Mouse (Mus musculus) thymus, adult 2 months (tissue): ENCODE measurements around the gene Manba. TPM values are rescaled to one million over a fixed set of nuclear protein-coding genes. Genes with fewer than 3 reads are reported as not detected.

Source experiments
- DNase-seq: peaks from one replicate; pipeline ENCODE4 v3.0.0; 2021
- H3K27ac ChIP-seq: fragments of 200-500 bp; 2 replicates; pipeline ENCODE4 v1.5.1; 2012; ENCODE audit warnings: low read length, control low read depth; ENCODE audit not compliant: control insufficient read depth, insufficient read depth
- H3K27me3 ChIP-seq: fragments of 200-500 bp; 2 replicates; pipeline ENCODE4 v1.6.1; 2012; ENCODE audit warnings: mild to moderate bottlenecking, low read length, moderate library complexity, mixed read lengths; ENCODE audit not compliant: control insufficient read depth, insufficient read depth
- H3K36me3 ChIP-seq: fragments of 200-500 bp; 2 replicates; pipeline ENCODE4 v1.6.1; 2012; ENCODE audit warnings: mild to moderate bottlenecking, low read length, moderate library complexity; ENCODE audit not compliant: control insufficient read depth, insufficient read depth
- H3K4me1 ChIP-seq: fragments of 200-500 bp; replicated peaks from 2 replicates; pipeline ENCODE4 v1.6.1; 2012; ENCODE audit warnings: low read length; ENCODE audit not compliant: control insufficient read depth, insufficient read depth
- H3K4me3 ChIP-seq: fragments of 200-500 bp; 2 replicates; pipeline ENCODE4 v1.5.1; 2012; ENCODE audit warnings: mild to moderate bottlenecking, low read length, control low read depth, moderate library complexity; ENCODE audit not compliant: control insufficient read depth, insufficient read depth
- CTCF ChIP-seq: fragments of 200-500 bp; IDR thresholded peaks from 2 replicates; pipeline ENCODE4 v1.5.1; 2012; ENCODE audit warnings: mild to moderate bottlenecking, control low read depth, low read length, moderate library complexity, borderline replicate concordance; ENCODE audit not compliant: control insufficient read depth, poor library complexity, insufficient read depth; ENCODE audit errors: extremely low read depth
- POLR2A ChIP-seq: fragments of 200-500 bp; IDR thresholded peaks from 2 replicates; pipeline ENCODE4 v1.6.1; 2012; ENCODE audit warnings: mild to moderate bottlenecking, low read length, control low read depth, moderate library complexity; ENCODE audit not compliant: control insufficient read depth, poor library complexity, insufficient read depth; ENCODE audit errors: extremely low read depth
- WGBS: fragments of 180-500 bp; shearing (Covaris S2); methylation state at CpG from one replicate; pipeline ENCODE4 v1.1.7; 2018; 5-methylcytosine and 5-hydroxymethylcytosine counted together
- polyA plus RNA-seq: library from polyadenylated mRNA; depleted of rRNA; stranded (reverse); fragments of >200 nt; gene quantifications from 2 replicates; pipeline ENCODE4 v1.2.3, GENCODE M21; 2012

The Manba gene
- polyA plus RNA-seq, 1 experiment: 7.2 TPM

GRCm38 (mm10) chr3:135546212-135546923 lies 61.0 kb downstream of the Manba start:
- Histone ChIP-seq H3K27me3 (no peaks in the 10 kb centered on the region), H3K4me1 (no peaks in the 10 kb centered on the region), H3K36me3 (peaks cover 21% of the 10 kb centered on the region; the same call in 1 of the 2 replicates), H3K4me3 (no peak overlapping the region), H3K27ac (no peak overlapping the region)
- no peak for DNase-seq
- 85% methylated on average over 13 of the region's 13 CpGs for WGBS
- no peak for TF ChIP-seq CTCF
- TF ChIP-seq POLR2A: no peak

GRCm38 (mm10) chr3:135547298-135547697 lies 61.9 kb downstream of the Manba start:
- 95% methylated on average over 8 of the region's 8 CpGs for WGBS
- peaks cover 21% of the 10 kb centered on the region; the same call in 1 of the 2 replicates for H3K36me3 ChIP-seq

GRCm38 (mm10) chr3:135552874-135553273 lies 67.5 kb downstream of the Manba start:
- no peaks in the 10 kb centered on the region for H3K27me3 ChIP-seq
- TF ChIP-seq CTCF: no peak
- no peak for TF ChIP-seq POLR2A
- no peak overlapping the region for H3K27ac ChIP-seq
- DNase-seq: no peak
- H3K36me3 ChIP-seq: peaks cover 16% of the 10 kb centered on the region; the same call in 1 of the 2 replicates
- no peaks in the 10 kb centered on the region for H3K4me1 ChIP-seq
- no peak overlapping the region for H3K4me3 ChIP-seq
- WGBS: 84% methylated on average over 5 of the region's 5 CpGs

More at GRCm38 (mm10) chr3:135547298-135547697, 61.9 kb downstream of the Manba start:
- Histone ChIP-seq H3K4me1 (no peaks in the 10 kb centered on the region), H3K27me3 (no peaks in the 10 kb centered on the region), H3K4me3 (no peak overlapping the region), H3K27ac (no peak overlapping the region)
- DNase-seq: no peak
- TF ChIP-seq POLR2A (no peak), CTCF (no peak)

- Histone ChIP-seq H3K27ac (no peak overlapping the region), H3K4me3 (no peak overlapping the region), H3K27me3 (no peaks in the 10 kb centered on the region), H3K4me1 (no peaks in the 10 kb centered on the region), H3K36me3 (peaks cover 9% of the 10 kb centered on the region; the same call in 1 of the 2 replicates)
- DNase-seq: no peak
- 94% methylated on average over 6 of the region's 6 CpGs for WGBS
- TF ChIP-seq POLR2A: no peak
- TF ChIP-seq CTCF: no peak
Measured at GRCm38 (mm10) chr3:135555192-135555591, 69.8 kb downstream of the Manba start.

DNA sequence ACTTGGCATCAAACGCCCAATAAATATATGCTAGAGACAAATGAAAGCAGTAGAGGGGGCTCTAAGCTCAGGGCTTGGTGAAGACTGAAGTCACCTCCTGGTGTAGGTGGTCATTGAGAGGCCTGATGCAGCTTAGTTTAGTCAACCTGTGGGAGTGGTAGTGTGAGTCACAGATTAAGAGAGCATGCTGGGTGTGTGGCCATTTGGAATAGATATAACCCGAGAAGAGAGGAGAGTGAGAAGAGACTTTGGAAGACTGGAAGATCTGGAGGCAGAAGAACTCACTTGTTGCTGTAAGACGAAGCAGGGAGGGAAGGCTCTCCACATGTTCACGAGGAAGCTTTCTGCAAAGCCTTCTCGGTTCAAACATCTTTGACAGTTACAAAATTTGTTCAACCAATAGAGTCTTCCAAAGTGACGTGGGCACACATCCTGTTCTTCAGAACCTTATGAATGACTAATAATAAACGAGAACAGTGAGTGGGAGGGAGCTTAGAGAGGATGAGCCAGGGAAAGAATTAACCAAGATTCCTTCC lies 70.7 kb downstream of the Manba start:
- 87% methylated on average over 7 of the region's 7 CpGs for WGBS
- DNase-seq: peak; percentile 19
- H3K36me3 ChIP-seq: peaks cover 2% of the 10 kb centered on the region; the same call in 1 of the 2 replicates
- TF ChIP-seq POLR2A: no peak
- no peak for TF ChIP-seq CTCF
- no peak overlapping the region for H3K27ac ChIP-seq
- H3K4me3 ChIP-seq: no peak overlapping the region
- no peaks in the 10 kb centered on the region for H3K27me3 ChIP-seq
- H3K4me1 ChIP-seq: no peaks in the 10 kb centered on the region

DNA sequence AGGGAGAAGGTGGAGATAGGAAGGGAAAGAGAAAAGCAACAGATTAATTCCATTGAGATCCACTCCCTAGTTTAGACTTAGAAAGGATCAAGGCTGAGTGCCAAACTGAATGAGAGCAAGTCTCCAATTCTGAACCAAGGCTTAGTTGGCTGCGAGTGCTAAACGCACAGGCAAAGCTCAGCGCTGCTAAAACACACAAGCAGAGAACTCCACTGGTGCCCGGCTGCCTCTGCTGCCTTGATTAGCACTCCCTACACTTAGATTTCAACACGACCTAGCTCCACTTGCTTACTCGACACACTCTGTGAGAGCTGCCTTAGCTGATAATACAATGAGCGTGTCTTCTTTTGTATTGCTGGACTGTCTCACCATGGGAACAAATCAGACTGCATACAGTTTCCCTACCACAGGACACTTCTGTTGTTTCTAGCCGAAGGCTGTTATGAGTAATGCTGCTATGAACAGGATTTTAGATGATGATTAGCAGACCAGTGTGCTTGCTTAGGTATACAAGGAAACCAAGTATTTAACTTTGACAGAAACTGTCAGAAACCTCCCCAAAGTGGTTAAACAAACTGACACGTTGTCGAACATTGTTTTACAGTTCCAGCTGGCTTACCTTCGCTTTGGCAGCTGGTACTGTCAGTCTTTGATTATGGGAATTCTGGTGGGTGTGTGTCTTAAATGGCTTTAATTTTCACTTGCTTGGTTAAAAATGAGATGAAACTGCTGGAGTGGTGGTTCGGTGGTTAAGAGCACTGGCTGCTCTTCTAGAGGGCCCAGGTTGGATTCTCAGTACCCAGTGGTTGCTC lies 71.6 kb downstream of the Manba start:
- no peak for DNase-seq
- Histone ChIP-seq H3K4me3 (no peak overlapping the region), H3K36me3 (no peaks in the 10 kb centered on the region), H3K27ac (no peak overlapping the region), H3K4me1 (no peaks in the 10 kb centered on the region), H3K27me3 (no peaks in the 10 kb centered on the region)
- no peak for TF ChIP-seq POLR2A
- no peak for TF ChIP-seq CTCF
- 97% methylated on average over 12 of the region's 12 CpGs for WGBS
